Mouse (Mus musculus): ENCODE results near the gene Tmem125. TPM values are rescaled to one million over a fixed set of nuclear protein-coding genes. Genes with fewer than 3 reads are reported as not detected.

Tmem125 gene
- polyA plus RNA-seq, 1 experiment from 2014 or later = 20.7 TPM

GRCm38 (mm10) chr4:118505551-118505950, 38.3 kb downstream of the Tmem125 start:
- no peak overlapping the region for H3K9ac ChIP-seq (ENCODE audit: low read depth, low read length)
- no peaks in the 10 kb centered on the region for H3K36me3 ChIP-seq (ENCODE audit: control insufficient read depth, insufficient read depth)
- no peaks in the 10 kb centered on the region for H3K9me3 ChIP-seq (ENCODE audit: control insufficient read depth)
- peak; percentile 36; the same call in 1 of the 2 replicates for ATAC-seq
- H3K4me1 ChIP-seq (replicated peaks; ENCODE audit: control insufficient read depth, insufficient read depth, low read length) = no peaks in the 10 kb centered on the region; the same call in 1 of the 2 replicates
- H3K4me3 ChIP-seq (ENCODE audit: low read depth, low read length) = no peak overlapping the region
- no peak overlapping the region for H3K27ac ChIP-seq (ENCODE audit: low read depth, low read length)
- no peak for TF ChIP-seq CTCF (IDR thresholded peaks at IDR 0.05; ENCODE audit: low read depth)
- no peaks in the 10 kb centered on the region for H3K27me3 ChIP-seq (replicated peaks; ENCODE audit: control insufficient read depth, insufficient read depth, low read length)
- no peak overlapping the region for H3K4me2 ChIP-seq (replicated peaks; ENCODE audit: low read depth)
- WGBS = 20% methylated on average over 3 of the region's 3 CpGs

DNA sequence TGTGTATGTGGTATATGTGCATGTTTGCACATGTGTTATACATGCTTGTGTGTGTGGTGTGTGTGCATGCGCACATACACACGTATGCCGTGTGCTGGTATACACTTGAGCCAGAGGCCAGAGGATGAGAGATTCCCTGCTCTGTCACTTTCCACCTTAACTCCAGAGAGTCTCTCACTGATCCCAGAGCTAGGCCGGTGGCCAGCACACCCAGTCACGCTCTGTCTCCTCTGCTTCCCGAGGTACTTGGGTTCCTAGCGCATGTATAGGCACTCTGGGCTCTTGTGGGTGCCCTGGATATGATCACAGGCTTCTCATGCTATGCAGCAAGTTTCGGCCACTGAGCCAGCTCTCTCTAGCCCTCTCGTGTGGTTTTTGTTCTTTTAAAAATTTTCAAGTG, 43.1 kb downstream of the Tmem125 start:
- WGBS = 66% methylated on average over 9 of the region's 9 CpGs
- Histone ChIP-seq H3K9me3 (ENCODE audit: control insufficient read depth) (no peaks in the 10 kb centered on the region), H3K9ac (ENCODE audit: low read depth, low read length) (no peak overlapping the region), H3K4me1 (replicated peaks; ENCODE audit: control insufficient read depth, insufficient read depth, low read length) (no peaks in the 10 kb centered on the region; the same call in 1 of the 2 replicates), H3K4me2 (replicated peaks; ENCODE audit: low read depth) (no peak overlapping the region), H3K27ac (ENCODE audit: low read depth, low read length) (no peak overlapping the region; the same call in 1 of the 2 replicates), H3K4me3 (ENCODE audit: low read depth, low read length) (no peak overlapping the region), H3K27me3 (replicated peaks; ENCODE audit: control insufficient read depth, insufficient read depth, low read length) (no peaks in the 10 kb centered on the region), H3K36me3 (ENCODE audit: control insufficient read depth, insufficient read depth) (no peaks in the 10 kb centered on the region)
- TF ChIP-seq CTCF (IDR thresholded peaks at IDR 0.05; ENCODE audit: low read depth) = no peak
- ATAC-seq = no peak

DNA sequence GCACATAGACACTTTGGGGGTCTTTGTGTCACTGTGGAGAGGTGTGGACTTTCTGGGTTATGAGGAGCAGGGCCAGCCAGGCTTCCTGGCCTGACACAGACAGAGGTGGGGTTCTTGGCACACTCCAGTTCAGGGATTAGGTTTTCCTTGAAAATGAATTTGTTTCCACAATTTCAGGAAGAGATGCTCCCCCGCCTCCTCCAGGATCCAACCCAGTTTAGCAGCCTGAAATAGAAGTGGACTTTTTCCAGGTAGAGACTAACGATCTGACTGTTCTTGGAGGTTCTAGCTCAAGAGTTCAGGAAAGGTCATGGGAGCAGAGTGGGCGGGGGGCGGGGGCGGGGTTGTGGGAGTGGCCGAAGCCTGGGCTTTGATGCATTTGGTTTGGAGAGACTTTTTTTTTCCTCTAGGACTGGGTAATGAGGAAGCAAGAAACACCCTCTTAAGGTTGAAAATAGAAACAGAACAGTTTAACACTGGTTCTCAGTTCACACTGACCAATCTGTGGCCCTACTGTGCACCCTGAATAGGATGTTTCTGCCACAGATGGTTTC, 43.6 kb downstream of the Tmem125 start:
- no peaks in the 10 kb centered on the region for H3K27me3 ChIP-seq (replicated peaks; ENCODE audit: control insufficient read depth, insufficient read depth, low read length)
- ATAC-seq = no peak
- H3K36me3 ChIP-seq (ENCODE audit: control insufficient read depth, insufficient read depth) = no peaks in the 10 kb centered on the region
- WGBS = 39% methylated on average over 6 of the region's 6 CpGs
- no peak overlapping the region for H3K9ac ChIP-seq (ENCODE audit: low read depth, low read length)
- H3K27ac ChIP-seq (ENCODE audit: low read depth, low read length) = no peak overlapping the region
- H3K4me1 ChIP-seq (replicated peaks; ENCODE audit: control insufficient read depth, insufficient read depth, low read length) = no peaks in the 10 kb centered on the region
- no peaks in the 10 kb centered on the region for H3K9me3 ChIP-seq (ENCODE audit: control insufficient read depth)
- TF ChIP-seq CTCF (IDR thresholded peaks at IDR 0.05; ENCODE audit: low read depth) = no peak
- no peak overlapping the region for H3K4me2 ChIP-seq (replicated peaks; ENCODE audit: low read depth)
- H3K4me3 ChIP-seq (ENCODE audit: low read depth, low read length) = no peak overlapping the region

Other genes starting within 250 kb of the Tmem125 start
- gene Szt2, start 134.8 kb downstream of the Tmem125 start, polyA plus RNA-seq (2015; fragmentation: Nextera tagmentation; extraction: Ambion mirVana) = 2.8 and 4.2 TPM in 2 replicates
- gene Med8, start 134.7 kb downstream of the Tmem125 start, polyA plus RNA-seq (2015; fragmentation: Nextera tagmentation; extraction: Ambion mirVana) = 71.8 and 76.0 TPM in 2 replicates
- gene Elovl1, start 116.0 kb downstream of the Tmem125 start, polyA plus RNA-seq (2015; fragmentation: Nextera tagmentation; extraction: Ambion mirVana) = 221 and 225 TPM in 2 replicates
- 37.3 and 42.7 TPM in 2 replicates for gene Cdc20, start 106.7 kb downstream of the Tmem125 start, polyA plus RNA-seq (2015; fragmentation: Nextera tagmentation; extraction: Ambion mirVana)
- gene Mpl, start 86.5 kb downstream of the Tmem125 start, polyA plus RNA-seq (2015; fragmentation: Nextera tagmentation; extraction: Ambion mirVana) = 0.05 and 0.10 TPM in 2 replicates
- gene Tie1, start 54.0 kb downstream of the Tmem125 start, polyA plus RNA-seq (2015; fragmentation: Nextera tagmentation; extraction: Ambion mirVana) = 11.3 and 11.9 TPM in 2 replicates
- 119 TPM in 2 replicates for gene 2610528J11Rik, start 17.0 kb downstream of the Tmem125 start, polyA plus RNA-seq (2015; fragmentation: Nextera tagmentation; extraction: Ambion mirVana)
- 0.29 and 0.42 TPM in 2 replicates for gene Cfap57, start 76.7 kb upstream of the Tmem125 start, polyA plus RNA-seq (2015; fragmentation: Nextera tagmentation; extraction: Ambion mirVana)
- gene Ebna1bp2, start 76.8 kb upstream of the Tmem125 start, polyA plus RNA-seq (2015; fragmentation: Nextera tagmentation; extraction: Ambion mirVana) = 76.2 and 79.9 TPM in 2 replicates
- gene Olfr62, start 114.9 kb upstream of the Tmem125 start, polyA plus RNA-seq (2015; fragmentation: Nextera tagmentation; extraction: Ambion mirVana) = not detected in 2 replicates
- not detected in 2 replicates for gene Olfr1342, start 148.7 kb upstream of the Tmem125 start, polyA plus RNA-seq (2015; fragmentation: Nextera tagmentation; extraction: Ambion mirVana)
- not detected in 2 replicates for gene Olfr1341, start 159.5 kb upstream of the Tmem125 start, polyA plus RNA-seq (2015; fragmentation: Nextera tagmentation; extraction: Ambion mirVana)
- gene Olfr1340, start 176.1 kb upstream of the Tmem125 start, polyA plus RNA-seq (2015; fragmentation: Nextera tagmentation; extraction: Ambion mirVana) = not detected in 2 replicates
- gene Olfr1339, start 188.1 kb upstream of the Tmem125 start, polyA plus RNA-seq (2015; fragmentation: Nextera tagmentation; extraction: Ambion mirVana) = not detected in 2 replicates
- not detected in 2 replicates for gene Olfr1338, start 214.7 kb upstream of the Tmem125 start, polyA plus RNA-seq (2015; fragmentation: Nextera tagmentation; extraction: Ambion mirVana)
- gene Olfr1337, start 238.5 kb upstream of the Tmem125 start, polyA plus RNA-seq (2015; fragmentation: Nextera tagmentation; extraction: Ambion mirVana) = not detected in 2 replicates